Mouse (Mus musculus): ENCODE results near the gene Ppp3ca. TPM values are rescaled to one million over a fixed set of nuclear protein-coding genes. Genes with fewer than 3 reads are reported as not detected.

Gene Ppp3ca
- polyA plus RNA-seq, 1 experiment from 2014 or later: 145 TPM

GRCm38 (mm10) chr3:136812162-136812561 lies 142.2 kb downstream of the Ppp3ca start:
- WGBS: 89% methylated on average over 6 of the region's 6 CpGs
- ATAC-seq (ENCODE audit: low FRiP score, low TSS enrichment): no peak

GRCm38 (mm10) chr3:136812791-136813190 lies 142.9 kb downstream of the Ppp3ca start:
- ATAC-seq (ENCODE audit: low FRiP score, low TSS enrichment) (no peak), DNase-seq (no peak)
- Histone ChIP-seq H3K4me2 (ENCODE audit: low read length) (no peak overlapping the region), H3K4me1 (ENCODE audit: control insufficient read depth, insufficient read depth, low read length) (no peaks in the 10 kb centered on the region), H3K27ac (replicated peaks; ENCODE audit: low read depth, low read length) (no peak overlapping the region), H3K9ac (replicated peaks; ENCODE audit: low read length) (no peak overlapping the region), H3K27me3 (ENCODE audit: control insufficient read depth, insufficient read depth, low read length) (no peaks in the 10 kb centered on the region), H3K9me3 (ENCODE audit: control insufficient read depth, low read length) (no peaks in the 10 kb centered on the region), H3K4me3 (replicated peaks; ENCODE audit: low read depth, low read length) (no peak overlapping the region), H3K36me3 (ENCODE audit: control insufficient read depth, insufficient read depth, low read length) (no peaks in the 10 kb centered on the region)
- WGBS: 87% methylated on average over 2 of the region's 2 CpGs

More at GRCm38 (mm10) chr3:136812162-136812561, 142.2 kb downstream of the Ppp3ca start:
- Histone ChIP-seq H3K27ac (replicated peaks; ENCODE audit: low read depth, low read length) (no peak overlapping the region), H3K27me3 (ENCODE audit: control insufficient read depth, insufficient read depth, low read length) (no peaks in the 10 kb centered on the region), H3K9me3 (ENCODE audit: control insufficient read depth, low read length) (no peaks in the 10 kb centered on the region), H3K4me1 (ENCODE audit: control insufficient read depth, insufficient read depth, low read length) (no peaks in the 10 kb centered on the region), H3K4me3 (replicated peaks; ENCODE audit: low read depth, low read length) (no peak overlapping the region), H3K36me3 (ENCODE audit: control insufficient read depth, insufficient read depth, low read length) (no peaks in the 10 kb centered on the region), H3K9ac (replicated peaks; ENCODE audit: low read length) (no peak overlapping the region), H3K4me2 (ENCODE audit: low read length) (no peak overlapping the region)
- no peak for DNase-seq

- ATAC-seq (ENCODE audit: low FRiP score, low TSS enrichment) (no peak), DNase-seq (no peak)
- Histone ChIP-seq H3K4me3 (replicated peaks; ENCODE audit: low read depth, low read length) (no peak overlapping the region), H3K27ac (replicated peaks; ENCODE audit: low read depth, low read length) (no peak overlapping the region), H3K9me3 (ENCODE audit: control insufficient read depth, low read length) (no peaks in the 10 kb centered on the region), H3K9ac (replicated peaks; ENCODE audit: low read length) (no peak overlapping the region), H3K27me3 (ENCODE audit: control insufficient read depth, insufficient read depth, low read length) (no peaks in the 10 kb centered on the region), H3K4me2 (ENCODE audit: low read length) (no peak overlapping the region), H3K36me3 (ENCODE audit: control insufficient read depth, insufficient read depth, low read length) (no peaks in the 10 kb centered on the region), H3K4me1 (ENCODE audit: control insufficient read depth, insufficient read depth, low read length) (no peaks in the 10 kb centered on the region)
- WGBS: 72% methylated on average over 2 of the region's 2 CpGs
Observed at GRCm38 (mm10) chr3:136813886-136814285, 144.0 kb downstream of the Ppp3ca start.

- 94% methylated on average over 4 of the region's 4 CpGs for WGBS
- no peak for DNase-seq
- H3K9me3 ChIP-seq (ENCODE audit: control insufficient read depth, low read length): no peaks in the 10 kb centered on the region
Observed at GRCm38 (mm10) chr3:136814916-136815315, 145.0 kb downstream of the Ppp3ca start.

GRCm38 (mm10) chr3:136816319-136816718 lies 146.4 kb downstream of the Ppp3ca start:
- Histone ChIP-seq H3K9ac (replicated peaks; ENCODE audit: low read length) (no peak overlapping the region), H3K4me2 (ENCODE audit: low read length) (no peak overlapping the region), H3K27ac (replicated peaks; ENCODE audit: low read depth, low read length) (no peak overlapping the region), H3K9me3 (ENCODE audit: control insufficient read depth, low read length) (no peaks in the 10 kb centered on the region), H3K4me1 (ENCODE audit: control insufficient read depth, insufficient read depth, low read length) (no peaks in the 10 kb centered on the region), H3K27me3 (ENCODE audit: control insufficient read depth, insufficient read depth, low read length) (no peaks in the 10 kb centered on the region), H3K36me3 (ENCODE audit: control insufficient read depth, insufficient read depth, low read length) (no peaks in the 10 kb centered on the region), H3K4me3 (replicated peaks; ENCODE audit: low read depth, low read length) (no peak overlapping the region)
- WGBS: 27% methylated on average over 3 of the region's 3 CpGs
- DNase-seq: no peak
- no peak for ATAC-seq (ENCODE audit: low FRiP score, low TSS enrichment)

More at GRCm38 (mm10) chr3:136814916-136815315, 145.0 kb downstream of the Ppp3ca start:
- H3K27ac ChIP-seq (replicated peaks; ENCODE audit: low read depth, low read length): no peak overlapping the region
- no peak overlapping the region for H3K4me3 ChIP-seq (replicated peaks; ENCODE audit: low read depth, low read length)
- H3K9ac ChIP-seq (replicated peaks; ENCODE audit: low read length): no peak overlapping the region
- H3K4me2 ChIP-seq (ENCODE audit: low read length): no peak overlapping the region
- H3K4me1 ChIP-seq (ENCODE audit: control insufficient read depth, insufficient read depth, low read length): no peaks in the 10 kb centered on the region
- ATAC-seq (ENCODE audit: low FRiP score, low TSS enrichment): no peak
- no peaks in the 10 kb centered on the region for H3K27me3 ChIP-seq (ENCODE audit: control insufficient read depth, insufficient read depth, low read length)
- H3K36me3 ChIP-seq (ENCODE audit: control insufficient read depth, insufficient read depth, low read length): no peaks in the 10 kb centered on the region

- WGBS: 88% methylated on average over 5 of the region's 5 CpGs
- Histone ChIP-seq H3K27ac (replicated peaks; ENCODE audit: low read depth, low read length) (no peak overlapping the region), H3K4me1 (ENCODE audit: control insufficient read depth, insufficient read depth, low read length) (no peaks in the 10 kb centered on the region), H3K27me3 (ENCODE audit: control insufficient read depth, insufficient read depth, low read length) (no peaks in the 10 kb centered on the region), H3K9ac (replicated peaks; ENCODE audit: low read length) (no peak overlapping the region), H3K4me3 (replicated peaks; ENCODE audit: low read depth, low read length) (no peak overlapping the region), H3K9me3 (ENCODE audit: control insufficient read depth, low read length) (no peaks in the 10 kb centered on the region), H3K4me2 (ENCODE audit: low read length) (no peak overlapping the region), H3K36me3 (ENCODE audit: control insufficient read depth, insufficient read depth, low read length) (no peaks in the 10 kb centered on the region)
- DNase-seq (no peak), ATAC-seq (ENCODE audit: low FRiP score, low TSS enrichment) (no peak)
Observed at GRCm38 (mm10) chr3:136818997-136819396, 149.1 kb downstream of the Ppp3ca start.

GRCm38 (mm10) chr3:136821039-136821438 lies 151.1 kb downstream of the Ppp3ca start:
- no peak overlapping the region for H3K27ac ChIP-seq (replicated peaks; ENCODE audit: low read depth, low read length)

GRCm38 (mm10) chr3:136821993-136822392 lies 152.1 kb downstream of the Ppp3ca start:
- ATAC-seq (ENCODE audit: low FRiP score, low TSS enrichment) (no peak), DNase-seq (no peak)
- no peak overlapping the region for H3K27ac ChIP-seq (replicated peaks; ENCODE audit: low read depth, low read length)
- no peak overlapping the region for H3K9ac ChIP-seq (replicated peaks; ENCODE audit: low read length)
- no peak overlapping the region for H3K4me3 ChIP-seq (replicated peaks; ENCODE audit: low read depth, low read length)
- H3K27me3 ChIP-seq (ENCODE audit: control insufficient read depth, insufficient read depth, low read length): no peaks in the 10 kb centered on the region
- no peaks in the 10 kb centered on the region for H3K9me3 ChIP-seq (ENCODE audit: control insufficient read depth, low read length)
- H3K4me2 ChIP-seq (ENCODE audit: low read length): no peak overlapping the region
- no peaks in the 10 kb centered on the region for H3K4me1 ChIP-seq (ENCODE audit: control insufficient read depth, insufficient read depth, low read length)
- H3K36me3 ChIP-seq (ENCODE audit: control insufficient read depth, insufficient read depth, low read length): no peaks in the 10 kb centered on the region
- 82% methylated on average over 2 of the region's 2 CpGs for WGBS

More at GRCm38 (mm10) chr3:136821039-136821438, 151.1 kb downstream of the Ppp3ca start:
- no peaks in the 10 kb centered on the region for H3K9me3 ChIP-seq (ENCODE audit: control insufficient read depth, low read length)
- no peak for ATAC-seq (ENCODE audit: low FRiP score, low TSS enrichment)
- no peak overlapping the region for H3K4me3 ChIP-seq (replicated peaks; ENCODE audit: low read depth, low read length)
- 78% methylated on average over 3 of the region's 3 CpGs for WGBS
- no peaks in the 10 kb centered on the region for H3K4me1 ChIP-seq (ENCODE audit: control insufficient read depth, insufficient read depth, low read length)
- no peaks in the 10 kb centered on the region for H3K36me3 ChIP-seq (ENCODE audit: control insufficient read depth, insufficient read depth, low read length)
- DNase-seq: no peak
- no peak overlapping the region for H3K4me2 ChIP-seq (ENCODE audit: low read length)
- no peaks in the 10 kb centered on the region for H3K27me3 ChIP-seq (ENCODE audit: control insufficient read depth, insufficient read depth, low read length)
- no peak overlapping the region for H3K9ac ChIP-seq (replicated peaks; ENCODE audit: low read length)

GRCm38 (mm10) chr3:136822431-136822830 lies 152.5 kb downstream of the Ppp3ca start:
- 90% methylated on average over 2 of the region's 2 CpGs for WGBS
- Histone ChIP-seq H3K9me3 (ENCODE audit: control insufficient read depth, low read length) (no peaks in the 10 kb centered on the region), H3K36me3 (ENCODE audit: control insufficient read depth, insufficient read depth, low read length) (no peaks in the 10 kb centered on the region), H3K27me3 (ENCODE audit: control insufficient read depth, insufficient read depth, low read length) (no peaks in the 10 kb centered on the region), H3K4me2 (ENCODE audit: low read length) (no peak overlapping the region), H3K9ac (replicated peaks; ENCODE audit: low read length) (no peak overlapping the region), H3K4me1 (ENCODE audit: control insufficient read depth, insufficient read depth, low read length) (no peaks in the 10 kb centered on the region), H3K27ac (replicated peaks; ENCODE audit: low read depth, low read length) (no peak overlapping the region), H3K4me3 (replicated peaks; ENCODE audit: low read depth, low read length) (no peak overlapping the region)
- ATAC-seq (ENCODE audit: low FRiP score, low TSS enrichment) (no peak), DNase-seq (no peak)

Measured in midbrain, embryonic 14.5 days (tissue).